Mouse (Mus musculus): ENCODE data around the gene Exoc7. TPM values are rescaled to one million over a fixed set of nuclear protein-coding genes. Genes with fewer than 3 reads are reported as not detected.
A peak's percentile ranks its signal among the peaks of the same experiment; 100 is the strongest.
"Not testable (repeated sequence)": the region's sequence is repeated elsewhere in the genome, so short reads cannot be mapped to it uniquely, and the experiment has no call there.

Exoc7 gene
- total RNA-seq, 2 experiments from 2014 or later, result 7.8 to 34.6 TPM

DNA sequence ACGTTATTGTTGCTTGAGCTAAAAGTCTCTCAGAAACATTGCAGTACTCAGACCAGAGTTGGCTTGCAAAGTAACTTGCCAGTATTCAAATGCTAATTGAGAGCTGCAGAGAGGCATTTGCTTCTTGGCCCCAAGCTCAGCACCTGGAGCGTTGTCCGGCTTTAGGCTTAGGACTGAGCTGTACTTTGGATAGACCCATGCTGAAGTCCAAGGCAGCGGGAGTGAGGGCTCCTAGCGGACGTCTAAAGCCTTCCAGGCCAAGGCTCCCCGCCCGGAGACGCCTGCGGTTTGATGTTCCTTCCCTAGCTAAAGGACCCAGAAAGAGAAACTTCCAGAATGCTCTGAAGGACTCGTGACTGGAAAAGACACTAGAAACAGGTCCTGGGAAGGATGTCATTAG is 24.9 kb downstream of the Exoc7 start:
- ATAC-seq (replicated peaks; ENCODE audit: low FRiP score, poor library complexity, severe bottlenecking), result no peak

- ATAC-seq (replicated peaks; ENCODE audit: low FRiP score, poor library complexity, severe bottlenecking), result no peak
Observed at GRCm38 (mm10) chr11:116281671-116282070, 25.4 kb downstream of the Exoc7 start.

GRCm38 (mm10) chr11:116280751-116281663 is 26.0 kb downstream of the Exoc7 start, which contains the start of gene Galr2:
TSS of gene Galr2 (plus strand) at chr11:116280939.
- ATAC-seq (replicated peaks; ENCODE audit: low FRiP score, poor library complexity, severe bottlenecking), result no peak

DNA sequence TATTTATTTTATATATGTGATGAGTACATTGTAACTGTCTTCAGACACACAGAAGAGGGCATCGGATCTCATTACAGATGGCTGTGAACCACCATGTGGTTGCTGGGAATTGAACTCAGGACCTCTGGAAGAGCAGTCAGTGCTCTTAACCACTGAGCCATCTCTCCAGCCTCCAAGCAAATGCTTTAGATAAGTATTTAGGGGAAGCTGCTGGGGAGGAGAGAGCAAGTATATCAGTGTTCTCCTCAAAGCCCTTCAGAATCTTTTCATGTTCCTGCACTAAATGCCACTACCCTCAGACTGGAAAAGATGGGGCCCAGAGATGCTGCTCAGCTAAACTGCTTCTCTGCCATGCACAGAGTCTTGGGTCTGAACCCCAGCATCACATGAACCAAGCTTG is 29.8 kb downstream of the Exoc7 start:
- not testable (repeated sequence) for ATAC-seq (replicated peaks; ENCODE audit: low FRiP score, poor library complexity, severe bottlenecking)

- ATAC-seq (replicated peaks; ENCODE audit: low FRiP score, poor library complexity, severe bottlenecking), result peak; percentile 97
Observed at GRCm38 (mm10) chr11:116274045-116274666, 32.9 kb downstream of the Exoc7 start, which contains the start of gene Srp68. TSS of gene Srp68 (minus strand) at chr11:116274217.

GRCm38 (mm10) chr11:116273469-116274044 is 33.5 kb downstream of the Exoc7 start:
- peak; percentile 51 for ATAC-seq (replicated peaks; ENCODE audit: low FRiP score, poor library complexity, severe bottlenecking)

DNA sequence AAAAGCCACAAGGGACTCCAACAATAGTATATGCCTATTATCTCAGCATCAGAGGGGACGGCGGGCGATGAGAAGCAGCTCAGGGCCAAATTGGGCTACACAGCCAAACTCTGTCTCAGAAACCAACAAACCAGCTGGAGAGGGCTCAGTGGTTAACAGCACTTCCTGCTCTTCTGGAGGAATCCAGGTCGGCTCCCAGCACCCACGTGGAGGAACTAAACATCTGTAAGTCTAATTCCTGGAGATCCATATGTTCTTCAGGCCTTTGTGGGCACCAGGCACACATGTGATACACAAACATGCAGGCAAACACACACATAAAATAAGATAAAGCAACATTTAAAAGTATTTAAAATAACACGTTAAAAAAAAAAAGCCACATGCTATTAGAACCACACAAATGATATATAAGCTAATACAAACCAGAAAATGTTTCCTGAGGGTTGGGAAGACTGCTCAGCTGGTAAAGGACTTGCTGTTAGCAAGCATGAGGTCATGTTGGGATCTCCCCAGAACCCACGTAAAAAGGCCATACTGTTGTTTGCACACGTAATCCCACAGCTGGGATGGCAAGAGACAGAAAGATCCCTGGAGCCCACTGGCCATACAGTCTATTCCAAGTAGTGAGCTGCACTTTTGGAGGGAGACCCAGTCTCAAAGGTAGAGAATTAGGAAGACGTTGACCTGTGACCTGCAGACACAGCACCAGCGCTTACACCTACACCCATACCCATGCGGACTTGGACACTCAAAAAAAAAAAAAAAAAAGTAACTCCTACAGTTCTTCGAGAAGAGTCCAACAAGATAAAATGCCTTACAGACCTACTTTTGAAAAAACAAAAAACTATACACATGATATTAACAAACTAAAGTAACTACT is 34.2 kb downstream of the Exoc7 start:
- no peak for ATAC-seq (replicated peaks; ENCODE audit: low FRiP score, poor library complexity, severe bottlenecking)

GRCm38 (mm10) chr11:116269560-116269959 is 37.5 kb downstream of the Exoc7 start:
- ATAC-seq (replicated peaks; ENCODE audit: low FRiP score, poor library complexity, severe bottlenecking), result no peak

GRCm38 (mm10) chr11:116268313-116268712 is 38.7 kb downstream of the Exoc7 start:
- no peak for ATAC-seq (replicated peaks; ENCODE audit: low FRiP score, poor library complexity, severe bottlenecking)

DNA sequence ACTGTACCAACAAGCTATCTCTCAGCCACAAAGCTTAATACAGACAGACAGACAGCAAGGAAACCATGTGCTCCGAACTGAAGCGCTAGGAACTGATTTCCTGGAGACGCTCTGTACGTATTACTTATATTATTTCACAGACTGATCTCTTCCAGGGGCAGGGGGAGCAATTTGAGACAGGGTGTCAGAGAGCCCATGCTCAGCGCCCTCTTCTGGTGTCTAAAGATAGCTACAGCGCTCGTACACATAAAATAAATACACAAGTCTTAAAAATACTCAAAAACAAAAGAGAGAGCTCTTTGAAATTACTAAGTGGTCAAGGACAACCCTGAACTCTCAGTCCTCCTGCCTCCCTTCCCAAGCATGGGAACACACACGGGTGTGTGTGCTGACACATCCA is 39.4 kb downstream of the Exoc7 start:
- no peak for ATAC-seq (replicated peaks; ENCODE audit: low FRiP score, poor library complexity, severe bottlenecking)

DNA sequence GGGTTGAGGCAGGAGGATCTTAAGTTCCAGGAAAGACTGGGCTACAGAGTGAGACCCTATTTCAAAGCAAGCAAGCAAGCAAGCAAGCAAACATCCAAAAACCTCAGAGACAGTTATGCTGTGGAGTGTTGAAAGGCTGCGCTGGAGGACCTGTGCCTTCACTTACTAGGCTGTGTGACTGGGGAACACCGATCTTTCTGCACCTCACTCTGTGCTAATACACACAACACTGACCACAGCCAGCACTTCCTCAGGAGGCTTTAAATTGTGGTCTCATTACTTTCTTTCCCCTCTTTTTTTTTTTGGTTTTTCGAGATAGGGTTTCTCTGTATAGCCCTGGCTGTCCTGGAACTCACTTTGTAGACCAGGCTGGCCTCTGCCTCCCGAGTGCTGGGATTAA is 41.2 kb downstream of the Exoc7 start:
- no peak for ATAC-seq (replicated peaks; ENCODE audit: low FRiP score, poor library complexity, severe bottlenecking)

- peak; percentile 89 for ATAC-seq (replicated peaks; ENCODE audit: low FRiP score, poor library complexity, severe bottlenecking)
Observed at GRCm38 (mm10) chr11:116265352-116265751, 41.7 kb downstream of the Exoc7 start.

- ATAC-seq (replicated peaks; ENCODE audit: low FRiP score, poor library complexity, severe bottlenecking), result no peak
Observed at GRCm38 (mm10) chr11:116260259-116260658, 46.8 kb downstream of the Exoc7 start.

DNA sequence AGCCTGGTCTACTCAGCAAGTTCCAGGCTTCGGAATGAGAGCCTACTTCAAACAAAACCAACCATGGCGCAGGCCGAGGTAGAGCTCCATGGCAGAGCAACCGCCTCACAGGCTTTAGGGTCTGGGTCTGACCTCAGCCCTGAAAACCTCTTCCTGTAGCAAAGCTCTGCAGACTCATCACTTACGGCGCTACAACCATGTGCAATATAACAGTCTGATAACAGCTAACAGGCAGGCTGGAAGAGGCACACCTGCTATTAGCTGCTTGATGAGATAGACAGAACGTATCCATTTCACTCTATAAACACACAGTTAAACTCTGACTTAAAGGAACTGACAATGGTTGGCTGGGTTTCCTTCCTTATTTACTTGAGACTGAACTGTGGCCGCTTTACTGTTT is 47.6 kb downstream of the Exoc7 start:
- ATAC-seq (replicated peaks; ENCODE audit: low FRiP score, poor library complexity, severe bottlenecking), result no peak

- ATAC-seq (replicated peaks; ENCODE audit: low FRiP score, poor library complexity, severe bottlenecking), result no peak
Observed at GRCm38 (mm10) chr11:116255982-116256675, 50.9 kb downstream of the Exoc7 start.

DNA sequence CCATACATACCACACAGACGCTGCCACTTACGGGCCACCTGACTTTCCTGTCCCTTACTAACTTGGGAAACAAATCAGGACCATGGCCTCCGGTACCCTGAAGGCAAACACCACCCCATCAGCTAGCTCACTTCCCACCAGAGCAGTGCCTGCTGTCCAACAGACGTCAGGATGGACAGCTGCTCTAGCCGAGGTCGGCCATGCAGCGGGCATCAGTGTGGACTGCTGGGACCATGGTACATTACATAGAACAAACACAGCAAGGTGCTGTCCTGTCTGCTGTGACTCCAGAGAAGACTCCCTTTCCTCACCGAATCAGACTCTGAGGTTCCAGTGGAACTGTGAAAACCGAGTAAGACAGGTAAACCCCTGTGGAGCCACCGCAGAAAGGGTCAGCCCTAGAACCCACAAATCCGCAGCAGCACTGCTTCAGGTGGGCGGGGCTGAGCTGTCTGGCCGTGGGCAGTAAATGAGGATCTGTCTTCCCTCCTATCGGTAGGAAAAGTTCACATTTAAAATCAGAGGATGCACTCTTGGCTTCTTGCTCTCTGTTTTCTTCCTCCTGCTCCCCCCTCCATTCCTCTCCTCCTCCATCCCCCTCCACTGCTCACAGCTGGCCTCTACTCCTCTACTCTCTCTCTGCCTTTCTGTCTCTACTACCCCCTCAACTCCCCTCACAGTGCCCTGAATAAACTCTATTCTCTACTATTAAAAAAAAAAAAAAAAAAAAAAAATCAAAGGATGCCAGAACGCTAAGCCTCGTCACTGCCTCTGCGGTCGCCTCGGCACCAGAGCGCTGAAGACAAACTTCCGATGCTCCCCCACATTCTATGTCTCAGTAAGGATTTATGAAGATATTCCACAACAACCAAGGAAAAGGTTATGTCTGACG is 51.7 kb downstream of the Exoc7 start:
- no peak for ATAC-seq (replicated peaks; ENCODE audit: low FRiP score, poor library complexity, severe bottlenecking)

- ATAC-seq (replicated peaks; ENCODE audit: low FRiP score, poor library complexity, severe bottlenecking), result no peak
Observed at GRCm38 (mm10) chr11:116254627-116255026, 52.4 kb downstream of the Exoc7 start.

GRCm38 (mm10) chr11:116253076-116253600 is 53.9 kb downstream of the Exoc7 start:
- no peak for ATAC-seq (replicated peaks; ENCODE audit: low FRiP score, poor library complexity, severe bottlenecking)
